Mouse (Mus musculus) liver, embryonic 14.5 days (tissue): ENCODE results near the gene Lypla2. TPM values are rescaled to one million over a fixed set of nuclear protein-coding genes. Genes with fewer than 3 reads are reported as not detected.

Experiments
- ATAC-seq: fragments of 200-750 bp; cut with Nextera tagmentation; 2 replicates; pipeline ENCODE4 v1.8.0; 2017; ENCODE audit warnings: moderate number of reproducible peaks, mild to moderate bottlenecking, moderate library complexity; ENCODE audit not compliant: insufficient read depth
- DNase-seq, 3 experiments: peaks; one replicate each; pipeline ENCODE4 v3.0.0-alpha.2; 2012 to 2013; ENCODE audit warnings: low read depth in 3 of 3, low spot score in 3 of 3
- H3K27ac ChIP-seq: fragments of 300-500 bp; sonication (generic); 2 replicates; pipeline ENCODE4 v1.5.1; 2014; ENCODE audit warnings: moderate library complexity, mild to moderate bottlenecking, control low read depth, inconsistent platforms
- H3K27me3 ChIP-seq: fragments of 300-500 bp; sonication (generic); 2 replicates; pipeline ENCODE4 v1.6.1; 2014; ENCODE audit warnings: mild to moderate bottlenecking, low read length, moderate library complexity; ENCODE audit not compliant: control insufficient read depth, insufficient read depth
- H3K36me3 ChIP-seq: fragments of 300-500 bp; sonication (generic); replicated peaks from 2 replicates; pipeline ENCODE4 v1.6.1; 2014; ENCODE audit warnings: low read depth; ENCODE audit not compliant: control insufficient read depth, insufficient read depth
- H3K4me1 ChIP-seq, 2 experiments: fragments of 200-500 bp in 1 of 2; fragments of 300-500 bp in 1 of 2; sonication (generic) in 1 of 2; replicated peaks; 2 replicates each; pipeline ENCODE4 v1.6.1; 2012 to 2014; ENCODE audit warnings: antibody characterized with exemption in 1 of 2, inconsistent platforms in 1 of 2, low read length in 1 of 2; ENCODE audit not compliant: control insufficient read depth in 2 of 2, insufficient read depth in 2 of 2
- H3K4me2 ChIP-seq: fragments of 300-500 bp; sonication (generic); 2 replicates; pipeline ENCODE4 v1.6.1; 2014; ENCODE audit warnings: low read depth, mild to moderate bottlenecking, control low read depth, moderate library complexity
- H3K4me3 ChIP-seq, 2 experiments: fragments of 200-500 bp in 1 of 2; fragments of 300-500 bp in 1 of 2; sonication (generic) in 1 of 2; 2 replicates each; pipeline ENCODE4 v1.5.1; 2012 to 2014; ENCODE audit warnings: low read depth in 2 of 2, low read length in 2 of 2, mild to moderate bottlenecking in 2 of 2, control low read depth in 1 of 2, inconsistent platforms in 1 of 2, moderate library complexity in 1 of 2; ENCODE audit not compliant: insufficient read depth in 1 of 2
- H3K9ac ChIP-seq: fragments of 300-500 bp; sonication (generic); replicated peaks from 2 replicates; pipeline ENCODE4 v1.6.1; 2014; ENCODE audit warnings: mild to moderate bottlenecking, control low read depth, moderate library complexity
- H3K9me3 ChIP-seq: fragments of 300-500 bp; sonication (generic); 2 replicates; pipeline ENCODE4 v1.6.1; 2016; ENCODE audit warnings: low read length, mixed read lengths; ENCODE audit not compliant: control insufficient read depth
- CTCF ChIP-seq: IDR thresholded peaks from 2 replicates; pipeline ENCODE4 v1.5.1; 2016; ENCODE audit warnings: antibody characterized with exemption, low read depth, control low read depth
- EP300 ChIP-seq: IDR thresholded peaks from 2 replicates; pipeline ENCODE4 v1.6.1; 2016; ENCODE audit warnings: antibody characterized with exemption, low read depth
- WGBS: fragments of 180-500 bp; shearing (Covaris S2); extraction: QIAGEN DNeasy Blood & Tissue Kit; methylation state at CpG from one replicate; pipeline ENCODE4 v1.1.7; 2014; ENCODE audit not compliant: insufficient replicate concordance; 5-methylcytosine and 5-hydroxymethylcytosine counted together
- polyA plus RNA-seq, 2 experiments: library from polyadenylated mRNA; depleted of rRNA in 1 of 2; stranded (reverse) in 1 of 2; unstranded in 1 of 2; fragments of >200 nt; fragmentation: Nextera tagmentation in 1 of 2; extraction: Ambion mirVana in 1 of 2; gene quantifications; 2 replicates each; pipeline versions ENCODE4 v1.2.1 to v1.2.3; 2012 to 2014

The Lypla2 gene
- polyA plus RNA-seq, 2 experiments, result 26.5 to 30.6 TPM

DNA sequence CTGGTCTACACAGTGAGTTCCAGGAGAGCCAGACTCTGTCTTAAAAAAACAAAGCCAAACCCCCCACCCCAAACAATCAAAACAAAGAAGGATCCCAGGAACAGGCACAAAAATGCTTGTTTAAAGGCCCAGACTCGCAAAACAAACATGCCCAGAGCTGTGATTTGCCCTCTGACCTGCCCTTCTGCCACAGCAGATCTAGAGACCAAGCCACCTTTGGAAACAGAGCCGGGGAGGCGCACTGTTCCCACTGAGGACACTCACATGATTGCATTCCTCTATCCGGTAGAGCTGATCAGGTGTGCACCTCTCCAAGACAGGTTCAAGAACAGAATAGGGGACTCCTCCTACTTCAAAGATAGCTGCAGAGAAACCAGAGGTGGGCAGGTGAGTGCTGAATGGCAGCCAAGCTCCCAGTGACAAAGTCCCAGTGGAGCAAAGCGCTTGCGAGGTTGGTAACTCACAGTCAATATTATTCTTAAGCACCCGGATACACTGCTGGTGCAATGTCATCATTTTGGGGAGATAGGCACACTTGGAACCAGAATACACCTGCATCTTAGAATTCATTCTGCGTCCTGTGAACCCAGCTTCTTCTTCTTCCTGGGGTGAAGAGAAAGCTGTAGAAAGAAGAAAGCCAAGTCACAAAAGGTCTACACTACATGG is 36.5 kb upstream of the Lypla2 start:
- Histone ChIP-seq H3K9ac (no peak overlapping the region), H3K9me3 (no peaks in the 10 kb centered on the region), H3K27me3 (no peaks in the 10 kb centered on the region), H3K27ac (no peak overlapping the region), H3K4me2 (no peak overlapping the region), H3K4me3 (no peak overlapping the region), H3K4me1 (no peaks in the 10 kb centered on the region; a peak in 1 of 4 replicates), H3K36me3 (peaks cover 91% of the 10 kb centered on the region)
- DNase-seq (no peak), ATAC-seq (peak; percentile 39; the same call in 1 of the 2 replicates)
- 80% methylated on average over 8 of the region's 8 CpGs for WGBS
- TF ChIP-seq EP300, result no peak
- no peak for TF ChIP-seq CTCF

DNA sequence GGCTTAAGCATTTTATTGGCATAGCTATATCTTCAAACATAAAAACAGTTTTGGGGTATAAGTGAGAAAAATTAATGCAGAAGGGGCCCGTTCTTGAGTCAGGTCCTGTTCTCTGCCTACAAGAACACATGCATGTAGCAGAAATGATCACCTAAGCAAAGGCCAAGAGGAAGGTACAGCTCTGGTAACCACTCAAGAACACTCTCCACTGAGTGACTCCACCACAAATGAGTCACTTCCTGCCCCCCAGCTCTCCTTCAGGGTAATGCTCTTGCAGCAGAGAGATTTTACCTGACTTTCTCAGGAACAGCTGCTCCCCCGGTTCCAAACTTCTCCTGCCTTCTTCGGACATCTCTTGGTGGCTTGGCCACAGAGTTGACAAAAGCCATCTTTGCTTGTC is 34.4 kb upstream of the Lypla2 start:
- ATAC-seq, result no peak
- H3K4me1 ChIP-seq, result no peaks in the 10 kb centered on the region; a peak in 1 of 4 replicates
- peaks cover 91% of the 10 kb centered on the region for H3K36me3 ChIP-seq
- no peak overlapping the region for H3K4me2 ChIP-seq
- no peak overlapping the region for H3K27ac ChIP-seq
- no peaks in the 10 kb centered on the region for H3K27me3 ChIP-seq
- 73% methylated on average over 3 of the region's 3 CpGs for WGBS
- TF ChIP-seq CTCF, result no peak
- TF ChIP-seq EP300, result no peak
- DNase-seq, result no peak
- H3K4me3 ChIP-seq, result no peak overlapping the region
- no peaks in the 10 kb centered on the region for H3K9me3 ChIP-seq
- H3K9ac ChIP-seq, result no peak overlapping the region

DNA sequence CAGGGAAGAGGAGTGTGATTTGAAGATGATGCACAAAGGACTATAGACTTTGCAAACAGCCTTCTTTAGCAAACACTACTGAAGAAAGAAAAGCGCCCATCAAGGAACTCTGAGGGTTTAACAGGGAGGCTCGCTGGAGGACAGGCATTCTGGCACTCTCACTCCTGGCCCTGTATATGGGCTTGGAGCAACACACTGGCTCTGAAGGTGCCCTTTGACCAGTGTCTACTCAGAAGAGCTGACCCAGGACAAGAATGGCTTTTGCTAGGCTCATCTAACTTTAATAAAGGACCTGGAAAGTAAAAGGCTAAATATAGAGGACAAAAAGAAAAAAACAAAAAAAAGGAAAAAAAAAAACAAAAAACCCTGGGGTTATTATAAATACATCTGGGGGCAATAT is 32.5 kb upstream of the Lypla2 start:
- ATAC-seq (no peak), DNase-seq (no peak)
- Histone ChIP-seq H3K27me3 (no peaks in the 10 kb centered on the region), H3K4me2 (no peak overlapping the region), H3K36me3 (peaks cover 73% of the 10 kb centered on the region), H3K9me3 (no peaks in the 10 kb centered on the region), H3K9ac (no peak overlapping the region), H3K4me3 (no peak overlapping the region), H3K4me1 (no peaks in the 10 kb centered on the region; a peak in 1 of 4 replicates), H3K27ac (no peak overlapping the region)
- WGBS, result 74% methylated on average over 2 of the region's 2 CpGs
- TF ChIP-seq CTCF (no peak), EP300 (no peak)

DNA sequence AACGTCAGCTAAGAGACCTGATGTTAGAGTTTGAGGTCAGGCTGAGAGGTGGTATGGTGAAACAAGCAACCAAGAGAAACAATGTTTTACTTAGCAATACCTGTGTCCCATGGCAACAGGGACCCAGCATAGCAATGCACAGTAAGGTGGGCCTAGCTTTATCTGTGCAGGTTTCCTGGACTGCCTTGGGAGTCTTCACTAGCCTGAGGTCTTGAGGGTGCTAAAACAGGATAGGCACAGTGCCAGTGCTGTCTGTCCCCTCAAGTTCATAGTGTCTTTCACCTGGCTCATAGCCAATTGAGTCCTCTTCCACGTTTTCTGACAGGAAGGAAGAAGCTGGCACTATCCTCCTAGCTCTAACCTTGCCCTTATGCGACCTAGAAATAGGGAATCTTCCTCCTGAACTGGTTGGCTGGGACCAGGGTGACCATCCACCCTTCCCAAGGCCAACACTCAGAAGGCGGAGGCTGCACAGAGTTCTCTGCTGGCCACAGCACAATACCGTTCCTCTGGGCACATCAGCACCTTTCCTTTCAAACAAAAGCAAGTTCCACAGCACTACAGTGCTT is 31.8 kb upstream of the Lypla2 start:
- Histone ChIP-seq H3K4me2 (no peak overlapping the region), H3K9me3 (no peaks in the 10 kb centered on the region), H3K4me3 (no peak overlapping the region), H3K27ac (no peak overlapping the region), H3K27me3 (no peaks in the 10 kb centered on the region), H3K9ac (no peak overlapping the region), H3K36me3 (peaks cover 66% of the 10 kb centered on the region), H3K4me1 (no peaks in the 10 kb centered on the region; a peak in 1 of 4 replicates)
- TF ChIP-seq EP300 (no peak), CTCF (no peak)
- WGBS, result 84% methylated on average over 5 of the region's 5 CpGs
- DNase-seq (no peak), ATAC-seq (no peak)

DNA sequence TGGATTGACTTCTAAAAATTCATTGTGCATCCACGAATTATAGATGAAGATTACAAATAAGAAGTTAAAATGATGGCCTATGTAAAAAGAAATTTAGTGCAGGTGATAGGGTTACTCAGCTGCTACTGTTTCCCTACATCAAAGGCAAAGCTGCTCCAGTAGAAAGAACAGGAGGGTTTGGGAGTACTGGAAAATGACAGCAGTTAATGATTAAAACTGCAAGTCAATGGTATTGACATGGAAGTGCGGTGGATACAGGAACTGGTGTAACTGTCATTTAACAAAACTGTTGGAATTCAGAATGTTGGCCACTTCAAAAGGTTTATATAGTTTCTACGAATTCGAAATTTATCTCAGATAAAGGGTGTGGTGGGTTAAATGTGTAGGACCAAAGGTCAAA is 22.7 kb upstream of the Lypla2 start:
- Histone ChIP-seq H3K4me1 (peaks cover 0 to 6% of the 10 kb centered on the region in 2 experiments; a peak in 2 of 4 replicates), H3K27me3 (no peaks in the 10 kb centered on the region), H3K9ac (no peak overlapping the region), H3K4me2 (no peak overlapping the region), H3K27ac (no peak overlapping the region), H3K36me3 (no peaks in the 10 kb centered on the region), H3K4me3 (no peak overlapping the region), H3K9me3 (no peaks in the 10 kb centered on the region; the same call in 1 of the 2 replicates)
- DNase-seq (no peak), ATAC-seq (no peak)
- TF ChIP-seq EP300, result no peak
- no peak for TF ChIP-seq CTCF
- WGBS, result 59% methylated on average over 4 of the region's 4 CpGs
